Mouse (Mus musculus): Measurements from ENCODE around the gene Efs.
"Not testable (repeated sequence)": the region's sequence is repeated elsewhere in the genome, so short reads cannot be mapped to it uniquely, and the experiment has no call there.

The Efs gene

DNA sequence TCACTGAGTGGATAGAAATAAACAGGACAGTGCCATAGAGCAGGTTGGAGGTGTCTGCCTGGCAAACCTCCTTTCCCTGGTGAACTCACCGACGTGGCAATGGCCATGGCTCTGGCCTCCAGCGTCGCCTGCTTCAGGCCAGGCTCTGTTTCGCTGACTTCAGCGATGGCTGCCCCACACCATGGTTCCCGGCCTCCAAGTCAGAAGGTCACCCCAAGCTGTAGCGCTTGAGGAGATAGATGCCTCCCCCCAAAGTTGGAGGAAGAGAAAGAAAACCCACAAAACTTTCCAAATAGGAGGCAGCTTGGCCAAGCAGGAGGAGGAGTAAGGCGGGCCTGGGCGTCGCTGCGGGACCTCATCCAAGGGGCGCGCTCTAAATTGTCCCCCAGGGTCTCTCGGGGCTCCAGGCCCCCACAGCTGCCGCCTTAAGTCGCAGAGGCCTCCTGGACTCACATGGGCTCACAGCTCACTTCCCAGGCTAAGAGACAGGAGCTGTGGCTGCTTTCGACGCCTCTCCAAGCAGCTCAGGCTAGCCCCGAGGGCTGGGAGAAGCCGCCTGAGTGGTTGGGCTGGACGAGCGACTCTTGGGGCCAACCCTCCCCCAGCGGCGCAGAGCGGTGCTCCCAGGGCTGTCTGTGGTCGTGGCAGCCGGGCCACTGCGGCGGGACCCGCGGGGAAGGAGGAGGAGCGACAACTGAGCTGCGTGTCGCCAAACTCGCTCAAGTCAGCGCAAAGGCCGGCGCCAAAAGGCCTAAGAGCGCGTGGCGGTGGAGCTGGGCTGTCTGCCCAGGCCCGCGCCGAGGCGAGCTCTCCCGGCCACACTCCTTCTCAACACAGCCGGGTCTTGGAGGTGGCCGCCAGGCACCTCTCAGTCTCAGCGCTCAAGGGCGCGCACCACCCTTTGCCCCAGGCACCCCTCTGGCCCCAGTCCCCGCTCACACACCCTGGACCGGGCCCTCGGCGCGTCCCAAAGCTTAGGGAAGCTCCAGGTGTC, at the start of gene Efs:
Efs (minus strand) TSS at position 778 of the 994 bp plus-strand sequence.
- no peak for TF ChIP-seq NANOG (IDR thresholded peaks at IDR 0.05; ENCODE audit: borderline replicate concordance, low read length)
- no peak for TF ChIP-seq POU5F1 (IDR thresholded peaks at IDR 0.05; ENCODE audit: borderline replicate concordance, low read length)
- no peak for TF ChIP-seq CTCF (conservative IDR thresholded peaks at IDR 0.05; ENCODE audit: low read length)
- Histone ChIP-seq H3K4me3 (replicated peaks; ENCODE audit: low read length) (peak within 1 kb of the TSS; percentile 87), H3K4me1 (replicated peaks; ENCODE audit: low read depth, low read length) (peaks cover 66% of the 10 kb centered on the region), H3K27me3 (ENCODE audit: insufficient read depth, low read length) (peaks cover 41% of the 10 kb centered on the region), H3K9me3 (ENCODE audit: low read length) (no peaks in the 10 kb centered on the region), H3K36me3 (ENCODE audit: insufficient read depth, low read length) (peaks cover 19% of the 10 kb centered on the region)

GRCm38 (mm10) chr14:54974068-54974791, 48.3 kb upstream of the Efs start:
- H3K4me3 ChIP-seq (replicated peaks; ENCODE audit: low read length): no peak overlapping the region
- peaks cover 8% of the 10 kb centered on the region; the same call in 1 of the 2 replicates for H3K4me1 ChIP-seq (replicated peaks; ENCODE audit: low read depth, low read length)
- H3K27me3 ChIP-seq (ENCODE audit: insufficient read depth, low read length): peaks cover 81% of the 10 kb centered on the region
- H3K9me3 ChIP-seq (ENCODE audit: low read length): peaks cover 4% of the 10 kb centered on the region
- H3K36me3 ChIP-seq (ENCODE audit: insufficient read depth, low read length): no peaks in the 10 kb centered on the region
- TF ChIP-seq CTCF (conservative IDR thresholded peaks at IDR 0.05; ENCODE audit: low read length) (no peak), NANOG (IDR thresholded peaks at IDR 0.05; ENCODE audit: borderline replicate concordance, low read length) (no peak), POU5F1 (IDR thresholded peaks at IDR 0.05; ENCODE audit: borderline replicate concordance, low read length) (no peak)

DNA sequence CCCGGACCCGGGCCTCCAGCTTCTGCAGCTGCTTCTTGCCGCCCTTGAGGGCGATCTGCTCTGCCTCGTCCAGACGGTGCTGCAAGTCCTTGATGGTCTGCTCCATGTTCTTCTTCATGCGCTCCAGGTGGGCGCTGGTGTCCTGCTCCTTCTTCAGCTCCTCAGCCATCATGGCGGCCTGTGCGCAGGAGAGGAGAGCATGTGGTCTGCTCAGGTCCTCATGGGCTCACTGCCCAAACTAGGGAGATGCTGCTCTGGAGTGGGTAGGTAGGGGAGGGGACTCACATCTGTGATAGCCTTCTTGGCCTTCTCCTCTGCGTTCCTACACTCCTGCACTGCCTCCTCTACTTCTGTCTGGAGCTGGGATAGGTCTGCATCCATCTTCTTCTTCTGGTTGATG, 46.9 kb upstream of the Efs start:
- not testable (repeated sequence) for H3K4me1 ChIP-seq (replicated peaks; ENCODE audit: low read depth, low read length); H3K36me3 ChIP-seq (ENCODE audit: insufficient read depth, low read length); H3K9me3 ChIP-seq (ENCODE audit: low read length)
- peaks cover 80% of the 10 kb centered on the region for H3K27me3 ChIP-seq (ENCODE audit: insufficient read depth, low read length)
- H3K4me3 ChIP-seq (replicated peaks; ENCODE audit: low read length): 0 out of 2 replicates have a peak overlapping the region, but pooled peaks have one; percentile 20

GRCm38 (mm10) chr14:54968344-54968743, 42.4 kb upstream of the Efs start:
- TF ChIP-seq NANOG (IDR thresholded peaks at IDR 0.05; ENCODE audit: borderline replicate concordance, low read length): no peak
- no peak for TF ChIP-seq CTCF (conservative IDR thresholded peaks at IDR 0.05; ENCODE audit: low read length)
- no peak for TF ChIP-seq POU5F1 (IDR thresholded peaks at IDR 0.05; ENCODE audit: borderline replicate concordance, low read length)
- peaks cover 11% of the 10 kb centered on the region; the same call in 1 of the 2 replicates for H3K4me1 ChIP-seq (replicated peaks; ENCODE audit: low read depth, low read length)
- H3K4me3 ChIP-seq (replicated peaks; ENCODE audit: low read length): no peak overlapping the region
- no peaks in the 10 kb centered on the region for H3K36me3 ChIP-seq (ENCODE audit: insufficient read depth, low read length)
- no peaks in the 10 kb centered on the region; the same call in 1 of the 2 replicates for H3K9me3 ChIP-seq (ENCODE audit: low read length)
- peaks cover 90% of the 10 kb centered on the region for H3K27me3 ChIP-seq (ENCODE audit: insufficient read depth, low read length)

GRCm38 (mm10) chr14:54967874-54968273, 41.9 kb upstream of the Efs start:
- Histone ChIP-seq H3K4me1 (replicated peaks; ENCODE audit: low read depth, low read length) (peaks cover 8% of the 10 kb centered on the region; the same call in 1 of the 2 replicates), H3K4me3 (replicated peaks; ENCODE audit: low read length) (no peak overlapping the region), H3K9me3 (ENCODE audit: low read length) (no peaks in the 10 kb centered on the region; the same call in 1 of the 2 replicates), H3K36me3 (ENCODE audit: insufficient read depth, low read length) (no peaks in the 10 kb centered on the region), H3K27me3 (ENCODE audit: insufficient read depth, low read length) (peaks cover 87% of the 10 kb centered on the region)
- no peak for TF ChIP-seq POU5F1 (IDR thresholded peaks at IDR 0.05; ENCODE audit: borderline replicate concordance, low read length)
- no peak for TF ChIP-seq NANOG (IDR thresholded peaks at IDR 0.05; ENCODE audit: borderline replicate concordance, low read length)

DNA sequence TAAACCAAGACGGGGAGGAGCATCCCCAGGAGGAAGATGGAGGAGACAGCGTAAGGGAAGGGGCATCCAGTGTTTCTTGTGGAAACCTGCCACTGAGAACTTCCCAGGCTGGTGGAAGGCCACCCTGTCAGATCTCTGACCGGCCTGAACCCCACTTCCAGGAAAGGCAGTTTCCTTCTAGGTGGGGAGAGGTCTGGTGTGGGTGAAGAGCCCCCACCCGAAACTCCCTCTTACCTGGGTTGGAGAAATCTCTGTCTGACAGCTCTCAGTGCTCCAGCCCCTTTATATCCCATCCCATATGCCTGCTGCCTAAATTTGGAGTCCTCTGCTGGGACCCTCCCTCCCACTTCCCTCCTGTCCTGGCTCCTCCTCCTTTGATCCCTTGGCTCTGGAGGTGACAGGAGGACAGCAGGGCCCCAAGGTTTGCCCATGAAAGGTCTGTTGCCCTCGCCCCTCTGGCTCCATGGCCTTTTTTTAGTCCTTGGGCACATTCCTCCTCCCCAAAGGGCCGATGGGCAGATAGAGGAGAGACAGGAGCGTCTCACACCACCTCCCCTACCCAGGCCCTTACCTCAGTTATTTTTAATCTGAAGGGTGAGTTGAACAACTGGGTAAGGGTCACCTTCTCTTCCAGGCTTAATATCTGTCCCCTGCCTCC, 40.5 kb upstream of the Efs start, which contains the start of gene Myh6:
Myh6 (minus strand) TSS at position 608 of the 658 bp plus-strand sequence.
- Histone ChIP-seq H3K36me3 (ENCODE audit: insufficient read depth, low read length) (no peaks in the 10 kb centered on the region), H3K4me1 (replicated peaks; ENCODE audit: low read depth, low read length) (peaks cover 6% of the 10 kb centered on the region; the same call in 1 of the 2 replicates), H3K9me3 (ENCODE audit: low read length) (no peaks in the 10 kb centered on the region; the same call in 1 of the 2 replicates), H3K27me3 (ENCODE audit: insufficient read depth, low read length) (peaks cover 84% of the 10 kb centered on the region), H3K4me3 (replicated peaks; ENCODE audit: low read length) (no peak within 1 kb of the TSS)
- TF ChIP-seq POU5F1 (IDR thresholded peaks at IDR 0.05; ENCODE audit: borderline replicate concordance, low read length): no peak
- TF ChIP-seq CTCF (conservative IDR thresholded peaks at IDR 0.05; ENCODE audit: low read length): no peak
- no peak for TF ChIP-seq NANOG (IDR thresholded peaks at IDR 0.05; ENCODE audit: borderline replicate concordance, low read length)

DNA sequence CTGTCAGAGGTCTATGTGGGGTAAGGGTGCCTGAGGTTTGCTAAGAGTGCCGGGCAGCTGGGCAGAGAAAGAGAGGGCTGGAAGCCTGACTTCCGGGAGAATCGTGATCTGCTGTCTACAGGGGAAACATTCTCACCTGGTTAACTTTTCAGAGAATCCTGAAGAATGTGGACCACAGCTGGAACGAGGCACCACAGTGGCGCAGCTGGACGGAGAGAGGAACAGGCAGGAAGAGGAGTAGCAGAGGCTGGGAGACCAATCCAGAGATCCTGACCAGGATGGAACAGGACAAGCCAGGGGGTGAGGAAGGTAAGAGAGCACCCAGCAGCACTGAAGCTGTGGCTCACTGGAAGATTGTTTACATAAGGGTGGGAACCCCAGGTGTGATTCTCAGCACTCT, 39.7 kb upstream of the Efs start:
- no peaks in the 10 kb centered on the region for H3K36me3 ChIP-seq (ENCODE audit: insufficient read depth, low read length)
- H3K4me3 ChIP-seq (replicated peaks; ENCODE audit: low read length): no peak overlapping the region
- no peaks in the 10 kb centered on the region for H3K9me3 ChIP-seq (ENCODE audit: low read length)
- TF ChIP-seq CTCF (conservative IDR thresholded peaks at IDR 0.05; ENCODE audit: low read length): no peak
- TF ChIP-seq POU5F1 (IDR thresholded peaks at IDR 0.05; ENCODE audit: borderline replicate concordance, low read length): no peak
- TF ChIP-seq NANOG (IDR thresholded peaks at IDR 0.05; ENCODE audit: borderline replicate concordance, low read length): no peak
- peaks cover 87% of the 10 kb centered on the region for H3K27me3 ChIP-seq (ENCODE audit: insufficient read depth, low read length)
- peaks cover 6% of the 10 kb centered on the region; the same call in 1 of the 2 replicates for H3K4me1 ChIP-seq (replicated peaks; ENCODE audit: low read depth, low read length)

GRCm38 (mm10) chr14:54965044-54965443, 39.1 kb upstream of the Efs start:
- H3K4me3 ChIP-seq (replicated peaks; ENCODE audit: low read length): no peak overlapping the region
- no peaks in the 10 kb centered on the region for H3K9me3 ChIP-seq (ENCODE audit: low read length)
- H3K4me1 ChIP-seq (replicated peaks; ENCODE audit: low read depth, low read length): peaks cover 6% of the 10 kb centered on the region; the same call in 1 of the 2 replicates
- H3K36me3 ChIP-seq (ENCODE audit: insufficient read depth, low read length): no peaks in the 10 kb centered on the region
- peaks cover 86% of the 10 kb centered on the region for H3K27me3 ChIP-seq (ENCODE audit: insufficient read depth, low read length)
- TF ChIP-seq NANOG (IDR thresholded peaks at IDR 0.05; ENCODE audit: borderline replicate concordance, low read length) (no peak), POU5F1 (IDR thresholded peaks at IDR 0.05; ENCODE audit: borderline replicate concordance, low read length) (no peak), CTCF (conservative IDR thresholded peaks at IDR 0.05; ENCODE audit: low read length) (no peak)

Measured in E14TG2a.4 (cell line).